Mouse (Mus musculus) heart, postnatal 36 days (tissue): ENCODE results near the gene Cyp8b1. TPM values are rescaled to one million over a fixed set of nuclear protein-coding genes. Genes with fewer than 3 reads are reported as not detected.

Experiments
- DNase-seq, 2 experiments: peaks; one replicate each; pipeline ENCODE4 v3.0.0; 2021 to 2022
- intact Hi-C: fragments of 180-260 bp; cut with DNase I; formaldehyde crosslinking; loops from one replicate; pipeline ENCODE4 v1.15.1; 2025
- total RNA-seq, 2 experiments: library from RNA; stranded (reverse); gene quantifications; 2 replicates each; pipeline ENCODE4 v1.2.3; 2021

Gene Cyp8b1
- total RNA-seq, 2 experiments from 2014 or later = not detected

DNA sequence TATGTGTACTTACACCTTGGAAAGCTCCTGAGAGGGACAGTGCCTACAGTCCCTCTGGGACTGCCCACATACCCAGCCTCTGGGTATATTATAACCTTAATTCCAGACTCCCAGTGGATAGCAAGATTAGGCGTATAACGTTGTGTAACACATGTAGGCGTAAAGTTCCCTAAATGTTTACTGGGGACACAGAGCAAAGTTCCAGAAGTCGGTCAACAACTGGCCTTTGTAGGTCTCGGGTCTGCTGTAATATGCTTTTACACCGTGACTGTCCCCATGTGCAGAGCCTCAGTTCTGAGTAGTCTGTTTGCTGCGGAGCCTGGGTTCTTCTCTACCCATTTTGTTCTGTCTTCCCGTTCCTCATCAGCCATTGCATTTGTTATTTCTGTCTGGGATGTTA, 7.3 kb upstream of the Cyp8b1 start:
- intact Hi-C loops = no loop called here
- no peak for DNase-seq

DNA sequence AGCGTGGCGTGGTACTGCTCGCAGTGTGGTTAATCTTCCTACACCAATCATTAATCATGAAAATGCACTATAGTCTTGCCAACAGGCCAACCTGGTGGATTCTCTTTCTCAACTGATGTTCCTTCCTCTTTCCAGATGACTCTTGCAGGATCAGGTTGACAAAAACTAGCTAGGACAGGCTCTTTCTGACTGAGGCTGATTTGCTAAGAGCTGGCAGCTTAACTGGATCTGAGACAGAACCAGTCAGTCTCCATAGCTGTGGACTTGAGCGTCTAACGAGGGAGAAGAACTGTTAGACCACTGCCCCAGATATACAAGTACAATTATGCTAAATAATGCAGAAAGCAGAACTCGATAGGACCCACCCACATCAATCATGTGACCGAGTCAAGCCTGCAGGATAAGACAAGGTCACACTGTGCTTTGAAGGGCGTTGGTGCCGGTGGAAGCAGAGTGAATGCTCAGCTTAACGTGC, 3.0 kb upstream of the Cyp8b1 start:
- intact Hi-C loops = no loop called here
- no peak for DNase-seq

DNA sequence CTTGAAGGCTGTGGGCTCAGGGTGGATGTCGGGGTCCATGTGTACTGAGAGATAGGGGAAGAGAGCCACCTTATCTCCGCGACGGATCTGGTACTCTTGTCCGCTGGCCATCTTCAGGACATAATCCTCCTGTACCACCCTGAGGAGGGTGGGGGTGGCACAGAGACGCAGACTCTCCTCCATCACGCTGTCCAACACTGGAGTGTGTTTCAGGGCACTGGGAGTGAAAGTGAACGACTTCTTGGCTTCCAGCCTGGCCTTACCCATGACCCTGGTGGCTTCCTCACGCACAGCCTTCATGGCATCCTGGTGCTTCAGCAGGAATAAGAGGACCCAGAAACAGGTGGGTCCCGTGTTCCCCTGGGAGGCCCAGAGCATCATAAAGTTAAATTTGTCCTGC, 1.0 kb downstream of the Cyp8b1 start:
- no peak for DNase-seq
- intact Hi-C loops = no loop called here

DNA sequence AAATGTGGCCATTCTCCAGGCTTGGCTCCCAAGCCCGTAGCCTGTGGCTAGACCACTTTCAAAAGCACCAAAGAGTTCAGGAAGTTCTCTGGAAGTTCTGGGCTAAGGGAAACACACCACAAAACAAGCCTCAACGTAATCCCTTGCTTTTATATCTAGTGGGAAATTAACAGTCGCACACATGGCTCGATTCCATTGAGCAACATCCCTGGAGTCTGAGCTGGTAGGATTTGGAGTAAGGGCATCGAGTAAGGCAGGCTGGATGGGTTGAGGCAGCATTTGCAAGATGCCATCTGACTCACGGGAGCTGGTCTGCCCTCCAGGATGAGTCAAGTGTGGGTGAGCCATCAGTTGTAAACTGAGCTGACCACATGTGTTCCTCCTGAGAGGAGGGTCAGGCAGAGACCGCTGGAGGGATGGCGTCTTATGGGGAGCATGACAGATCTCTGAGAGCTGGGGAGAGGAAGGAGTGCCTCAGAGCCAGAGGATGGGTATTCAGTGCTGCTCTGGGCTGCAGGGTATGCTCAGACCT, 1.8 kb downstream of the Cyp8b1 start:
- intact Hi-C loops = no loop called here
- no peak for DNase-seq

DNA sequence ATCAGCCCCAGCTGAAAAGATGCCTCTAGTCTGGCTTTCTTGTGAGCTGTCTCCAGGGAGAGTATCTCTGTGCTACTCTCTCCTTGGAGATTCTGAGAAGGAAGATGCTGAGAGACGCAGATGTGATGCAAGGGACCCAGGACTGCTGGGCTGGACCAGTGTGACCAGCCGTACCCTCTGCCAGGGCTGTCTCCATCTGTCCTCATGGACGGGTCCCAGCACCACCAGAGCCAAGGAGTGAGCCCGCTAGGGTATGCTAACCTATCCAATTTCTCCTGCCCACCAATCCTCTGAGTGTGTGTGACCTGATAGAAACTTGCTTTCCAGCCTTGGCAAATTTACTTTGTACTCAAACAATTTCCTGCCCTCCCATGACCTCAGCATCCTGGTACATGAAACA, 3.3 kb downstream of the Cyp8b1 start:
- DNase-seq = no peak
- intact Hi-C loops = no loop called here

DNA sequence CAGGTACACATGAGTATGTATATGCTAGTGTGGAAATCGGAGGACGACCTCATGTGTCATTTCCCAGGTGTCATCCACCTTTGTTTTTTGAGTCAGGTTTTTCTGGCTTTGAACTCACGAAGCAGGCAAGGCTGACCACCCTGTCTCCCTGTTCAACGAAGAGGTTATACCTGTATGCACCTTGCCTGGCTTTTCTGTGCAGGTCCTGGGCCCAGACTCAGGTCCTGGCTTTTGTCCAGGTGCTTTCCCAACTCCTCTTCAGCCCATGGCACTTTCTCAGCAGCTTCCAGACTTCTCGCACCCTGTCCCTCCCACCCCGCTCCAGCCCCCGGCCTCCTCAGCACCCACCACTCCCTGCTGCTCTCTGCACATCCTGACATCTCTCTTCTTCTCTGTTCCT, 4.9 kb downstream of the Cyp8b1 start:
- intact Hi-C loops = no loop called here
- DNase-seq = no peak

DNA sequence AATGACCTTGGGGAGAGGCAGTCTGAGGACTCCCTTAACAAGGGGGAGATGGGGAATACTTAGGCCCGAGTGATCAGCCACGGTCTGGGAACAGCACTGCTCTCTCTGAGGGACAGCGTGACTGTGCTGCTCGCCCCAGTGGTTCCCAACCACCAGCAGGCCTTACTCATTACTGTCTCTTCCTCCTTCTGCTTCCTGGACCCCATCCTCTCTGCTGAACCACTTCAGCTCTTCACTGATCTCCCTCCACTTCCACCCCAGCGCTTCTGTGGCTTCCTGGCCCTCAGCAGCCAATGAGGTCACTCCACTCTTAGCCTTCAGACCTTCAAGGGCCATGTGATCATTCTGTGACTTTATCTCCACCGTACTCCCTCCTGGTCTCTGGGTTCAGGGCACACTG, 6.5 kb downstream of the Cyp8b1 start:
- DNase-seq = no peak
- intact Hi-C loops = no loop called here

DNA sequence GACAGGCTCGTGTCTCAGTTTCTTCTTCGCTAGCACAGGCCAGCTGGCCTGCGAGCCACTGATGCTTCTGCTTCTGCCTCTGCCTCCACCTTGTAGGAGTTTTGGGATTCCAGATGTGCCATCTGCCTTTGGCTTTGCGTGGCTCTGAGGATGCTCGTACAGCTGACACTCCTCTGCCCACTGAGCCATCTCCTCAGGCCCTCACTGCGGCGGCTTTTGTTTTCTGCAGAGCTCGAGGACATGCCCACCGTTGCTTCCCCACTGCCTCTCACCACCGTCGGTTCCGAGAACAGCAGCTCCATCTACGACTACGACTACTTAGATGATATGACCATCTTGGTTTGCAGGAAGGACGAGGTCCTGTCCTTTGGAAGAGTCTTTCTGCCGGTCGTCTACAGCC, 7.8 kb downstream of the Cyp8b1 start:
- DNase-seq = no peak
- intact Hi-C loops = no loop called here

DNA sequence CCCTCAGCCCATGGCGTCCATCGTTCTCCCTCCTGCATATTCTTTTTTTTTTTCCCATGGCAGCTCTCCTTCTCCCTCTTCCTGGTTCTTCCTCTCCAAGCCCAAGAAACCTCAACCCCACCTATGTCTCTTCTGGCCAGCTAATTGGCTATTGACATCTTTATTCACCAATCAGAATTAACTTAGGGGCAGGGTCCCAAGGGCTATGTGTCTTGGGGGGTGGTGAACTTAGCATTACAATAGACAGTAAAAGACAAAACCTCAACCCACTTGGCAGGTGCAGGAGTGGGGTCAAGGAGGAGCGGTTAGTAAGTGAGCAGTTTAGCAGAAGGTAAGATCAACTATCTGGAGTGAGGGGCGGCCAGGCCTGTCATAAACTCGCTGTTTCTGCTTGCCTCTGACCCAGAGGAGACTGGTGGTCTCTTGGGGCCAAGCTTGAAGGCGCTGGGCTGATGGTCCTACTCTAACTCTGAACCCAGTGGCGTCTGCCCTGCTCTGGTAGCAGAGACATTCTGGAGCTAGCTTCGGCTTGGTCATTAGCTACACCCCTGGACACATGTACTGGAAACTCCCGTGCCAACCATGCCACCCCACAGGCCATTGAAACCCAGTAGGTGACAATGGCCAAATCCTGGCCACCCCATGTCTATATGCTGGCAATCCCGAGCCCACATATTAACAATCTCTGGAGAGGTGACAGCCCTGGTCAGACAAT, 8.6 kb downstream of the Cyp8b1 start:
- no peak for DNase-seq
- intact Hi-C loops = no loop called here

DNA sequence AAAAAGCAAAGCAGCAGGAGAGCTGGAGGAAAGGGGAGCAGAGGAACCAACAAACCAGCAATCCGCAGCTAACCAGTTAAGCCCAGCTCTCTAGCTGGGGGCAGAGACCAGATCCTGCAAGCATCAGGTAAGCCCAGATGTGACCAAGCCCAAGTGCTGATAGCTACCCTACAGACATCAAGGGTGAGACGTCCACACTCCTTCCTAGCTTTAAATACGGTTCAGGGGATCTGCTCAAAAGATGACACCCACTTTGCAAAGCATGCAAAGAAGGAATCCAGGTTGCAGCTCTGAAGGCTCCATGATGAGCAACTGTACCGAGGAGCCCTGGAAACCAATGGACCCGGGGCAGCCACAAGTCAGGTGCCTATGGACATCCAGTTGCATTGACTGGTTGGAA, 9.6 kb downstream of the Cyp8b1 start:
- DNase-seq = no peak

DNA sequence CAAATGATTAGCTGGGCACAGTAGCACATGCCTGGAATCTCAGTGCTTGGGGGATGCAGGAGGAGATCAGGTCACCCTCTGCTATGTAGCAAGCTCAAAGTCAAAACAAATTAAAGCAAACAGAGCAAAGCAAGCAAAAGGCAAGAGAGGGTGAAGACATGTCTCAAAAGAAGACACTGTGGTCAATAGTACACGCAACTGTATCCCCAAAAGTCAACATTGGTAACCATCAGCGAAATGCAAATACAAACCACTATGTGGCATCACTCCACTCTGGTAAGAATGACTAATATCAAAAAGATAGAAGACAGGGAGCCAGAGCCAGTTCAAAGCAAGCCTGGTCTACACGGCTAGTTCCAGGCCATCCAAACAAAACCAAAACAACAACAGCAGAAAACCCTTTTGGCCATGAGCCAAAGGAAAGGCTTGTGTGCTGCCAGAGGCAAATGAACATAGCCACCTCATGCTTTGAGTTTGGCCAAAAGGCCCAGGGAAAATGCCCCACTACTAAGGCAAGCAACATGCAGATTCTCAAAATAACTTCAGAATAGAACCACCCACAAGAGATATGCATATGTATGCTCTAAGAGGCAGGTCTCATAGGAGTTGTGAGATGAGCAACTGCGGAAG, 10.4 kb downstream of the Cyp8b1 start:
- DNase-seq = no peak
- intact Hi-C loops = no loop called here

More for the DNA sequence above, 9.6 kb downstream of the Cyp8b1 start:
- intact Hi-C loops = no loop called here

DNA sequence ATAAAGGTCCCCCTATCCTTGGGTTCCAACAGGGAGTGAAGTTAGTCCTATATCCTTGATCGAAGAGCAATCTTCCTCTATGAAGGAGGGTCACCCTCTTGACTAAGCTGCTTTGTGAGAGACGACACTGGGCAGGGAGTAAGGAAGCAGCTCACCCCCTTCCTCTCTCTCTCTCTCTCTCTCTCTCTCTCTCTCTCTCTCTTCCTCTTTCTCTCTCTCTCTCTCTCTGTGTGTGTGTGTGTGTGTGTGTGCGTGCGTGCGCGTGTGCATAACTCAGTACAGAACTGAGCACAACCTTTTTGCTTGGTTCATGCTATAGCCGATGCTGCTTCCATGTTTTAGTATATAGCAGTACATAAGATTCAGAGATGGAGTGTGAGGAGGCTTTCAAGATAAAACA, 11.2 kb downstream of the Cyp8b1 start:
- peak in 1 of 2 experiments; percentile 0 for DNase-seq
- intact Hi-C loops = no loop called here

DNA sequence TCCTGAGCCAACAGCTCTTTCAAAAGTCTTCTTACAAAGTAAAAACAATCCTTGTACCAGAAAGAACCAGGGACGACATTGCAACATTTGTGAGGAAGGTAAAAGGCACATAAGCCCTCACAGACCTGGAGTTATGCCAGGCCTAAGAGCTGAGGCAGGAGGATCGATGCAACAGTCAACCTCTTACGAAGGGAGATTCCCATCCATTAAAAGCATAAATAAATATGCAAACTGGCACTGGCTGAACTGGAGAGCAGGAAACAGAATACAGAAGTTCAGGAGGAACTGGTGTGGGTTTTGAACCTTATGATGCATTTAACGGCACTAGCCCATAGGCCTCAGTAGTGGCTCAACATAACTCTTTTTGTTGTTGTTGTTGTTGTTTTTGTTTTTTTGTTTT, 11.8 kb downstream of the Cyp8b1 start:
- peak in 1 of 2 experiments; percentile 11 for DNase-seq
- intact Hi-C loops = no loop called here

DNA sequence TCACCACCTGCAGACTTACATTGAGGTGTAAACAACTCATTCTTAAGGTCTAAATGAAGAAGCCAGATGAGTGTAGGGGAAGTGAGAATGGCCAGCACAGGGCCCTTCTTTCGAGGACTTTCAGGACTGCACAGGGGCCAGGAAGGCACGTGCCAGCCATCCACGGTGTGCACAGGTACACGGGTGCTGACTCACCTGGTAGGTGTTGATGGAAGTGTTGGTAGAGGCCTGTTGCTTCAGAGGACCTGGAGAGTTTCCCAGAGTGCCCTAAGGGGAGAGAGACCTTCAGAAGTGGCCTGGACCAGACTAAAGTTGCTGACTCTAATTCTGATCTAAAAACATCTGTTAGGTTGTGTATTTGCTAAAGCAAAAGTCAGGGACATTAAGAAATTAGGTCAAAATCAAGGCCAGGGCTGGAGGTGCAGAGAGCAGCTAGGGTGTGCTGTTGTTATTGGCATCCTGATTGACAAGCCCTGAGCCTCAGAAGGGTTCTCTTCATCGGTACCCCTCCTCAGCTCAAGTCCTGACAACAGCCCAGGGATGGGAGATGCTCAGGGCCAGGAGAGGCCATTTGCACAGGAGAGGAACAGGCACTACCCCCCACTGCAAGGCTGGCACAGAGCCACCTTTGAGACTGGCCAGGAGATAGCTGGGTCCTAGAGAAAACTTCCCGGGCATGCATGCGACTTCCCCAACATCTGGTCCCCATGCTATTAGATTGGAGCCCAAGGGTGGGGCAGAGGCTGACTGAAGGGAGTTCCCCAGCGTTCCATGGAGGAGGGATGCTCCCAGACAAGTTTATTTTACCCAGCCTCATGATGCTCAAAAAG, 12.4 kb downstream of the Cyp8b1 start:
- DNase-seq = peak; percentile 2 to 49

DNA sequence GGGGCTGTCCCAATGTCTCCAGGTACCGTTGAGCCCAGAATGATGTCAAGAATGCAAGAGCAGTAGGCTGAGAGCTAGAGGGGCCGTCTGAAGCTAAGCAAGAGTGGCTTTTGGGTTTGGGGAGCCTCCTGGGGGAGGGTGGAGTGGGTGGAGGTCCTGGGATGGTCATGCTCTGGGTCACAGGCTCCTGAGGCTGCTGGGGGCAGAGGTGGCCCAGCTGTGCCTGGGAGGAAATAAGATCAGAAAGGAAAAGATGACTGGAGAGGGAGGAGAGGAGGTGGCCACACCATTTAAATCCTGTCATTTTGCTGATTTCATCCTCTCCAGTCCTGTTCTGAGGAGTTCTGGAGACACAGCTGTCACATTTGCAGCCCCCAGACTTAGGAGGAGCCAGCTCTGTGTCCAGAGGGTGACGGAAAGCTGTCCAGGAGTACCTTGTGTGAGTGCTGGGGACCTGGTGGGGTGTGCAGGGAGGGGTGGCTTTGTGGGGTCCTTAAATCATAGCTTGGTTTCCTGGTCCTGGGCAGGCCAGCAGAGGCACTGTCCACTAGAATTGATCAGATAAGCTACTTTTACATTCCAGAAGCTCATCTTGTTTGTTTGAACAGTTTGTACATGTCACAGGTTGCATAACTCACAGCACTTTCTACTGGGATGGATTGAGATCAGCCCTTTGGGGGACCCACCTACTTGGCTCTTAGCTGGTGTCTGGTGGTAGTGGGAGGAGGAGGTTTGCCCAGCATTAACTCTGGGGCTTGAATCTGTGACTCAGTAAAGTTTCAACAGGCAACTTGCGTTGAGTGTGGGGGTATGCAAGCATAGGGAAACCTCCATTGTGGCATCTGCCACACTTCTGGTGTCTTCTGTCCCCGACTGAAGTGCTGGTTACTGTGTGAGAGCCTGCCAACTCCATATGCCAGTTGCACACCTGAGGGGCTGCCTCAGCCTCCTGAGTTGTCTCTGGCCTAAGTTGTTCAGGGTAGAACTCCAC, 14.1 kb downstream of the Cyp8b1 start:
- intact Hi-C loops = no loop called here
- peak in 1 of 2 experiments; percentile 2 for DNase-seq

More for the DNA sequence above, 12.4 kb downstream of the Cyp8b1 start:
- intact Hi-C loops = no loop called here

DNA sequence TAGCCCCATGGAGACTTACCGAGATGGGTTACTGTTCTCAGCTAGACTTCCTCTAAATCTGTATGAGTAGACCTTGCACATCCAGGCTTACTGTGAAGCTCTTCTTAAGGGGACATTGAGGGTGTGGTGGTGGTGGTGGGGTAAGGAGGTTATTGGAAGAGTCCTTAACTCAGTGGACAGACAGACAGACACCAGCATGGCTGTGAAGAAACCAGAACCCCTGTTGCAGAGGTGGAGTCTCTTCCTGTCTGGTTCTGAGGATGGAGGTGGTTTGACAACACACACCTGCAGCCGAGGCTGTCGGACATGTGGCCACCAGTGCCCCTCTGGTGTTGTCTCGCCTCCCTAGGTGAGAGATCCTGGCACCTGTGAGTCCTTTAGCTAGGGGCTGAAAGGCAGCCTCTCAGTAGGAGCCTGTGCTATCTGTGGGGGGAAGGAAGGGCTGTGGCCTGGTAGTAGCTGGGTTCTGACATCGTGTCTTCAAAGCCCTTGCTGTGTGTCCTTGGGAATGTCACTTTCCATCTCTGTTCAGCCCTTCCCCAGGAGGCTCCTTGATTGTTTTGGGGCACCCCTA, 15.7 kb downstream of the Cyp8b1 start:
- no peak for DNase-seq

DNA sequence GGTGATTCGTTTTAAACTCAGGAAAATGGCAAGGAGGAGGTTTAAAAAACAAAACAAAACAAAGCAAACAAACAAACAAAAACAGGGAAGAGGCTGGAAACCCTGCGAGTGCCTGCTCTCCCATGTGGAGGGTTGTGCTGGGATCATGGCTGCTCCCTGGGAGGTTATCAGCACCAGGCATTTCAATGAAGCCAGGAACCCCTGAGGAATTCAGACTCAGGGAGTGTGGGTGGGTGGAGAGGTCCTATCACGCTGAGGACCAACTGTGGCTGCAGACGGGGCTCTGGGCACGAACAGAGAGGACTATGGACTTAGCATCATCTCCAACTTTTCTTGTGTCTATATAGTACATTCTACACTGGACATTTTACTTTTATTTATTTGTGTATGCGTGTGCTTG, 16.8 kb downstream of the Cyp8b1 start:
- intact Hi-C loops = no loop called here
- DNase-seq = no peak

More for the DNA sequence above, 15.7 kb downstream of the Cyp8b1 start:
- intact Hi-C loops = no loop called here

DNA sequence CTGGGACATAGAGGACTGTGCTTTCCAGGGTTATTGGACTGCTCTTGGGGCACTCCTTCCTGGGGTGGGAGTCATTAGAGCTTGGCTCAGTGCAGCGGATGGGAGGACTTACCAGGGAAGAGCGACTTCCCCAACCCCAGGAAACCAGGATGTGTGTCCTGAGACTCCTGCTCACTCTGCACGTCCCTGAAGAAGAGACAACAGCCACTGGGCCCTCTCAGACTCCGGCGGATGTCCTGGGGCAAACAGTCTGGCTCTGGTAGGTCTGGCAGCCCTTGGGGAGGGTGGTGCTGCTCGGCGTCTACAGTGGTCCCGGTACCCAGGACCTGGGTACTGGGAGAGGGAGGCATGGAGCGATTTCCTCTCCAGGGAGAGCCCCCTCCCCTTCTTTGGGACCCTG, 17.9 kb downstream of the Cyp8b1 start, which contains the start of gene Ackr2:
TSS of gene Ackr2 (plus strand) at position 111 of the 400 bp plus-strand sequence.
- intact Hi-C loops = no loop called here
- no peak for DNase-seq

DNA sequence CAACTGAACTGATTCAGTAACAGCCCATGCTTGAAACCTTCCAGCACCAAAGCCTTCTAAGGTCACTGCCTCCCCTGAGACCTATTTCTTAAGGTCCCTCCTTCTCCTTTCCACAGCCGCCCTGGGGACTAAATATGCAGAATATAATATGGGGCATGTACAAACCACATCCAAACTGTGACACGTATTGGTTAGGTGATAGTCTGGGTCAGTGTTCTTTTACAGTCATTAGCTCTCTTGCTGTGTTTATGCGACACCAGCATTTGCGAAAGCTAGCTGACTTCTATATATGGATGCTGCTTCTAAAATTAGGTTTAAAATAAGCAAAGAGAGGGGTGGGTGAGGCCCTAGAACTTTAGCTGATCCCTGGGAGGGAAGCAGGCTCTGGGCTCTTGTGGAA, 19.3 kb downstream of the Cyp8b1 start:
- intact Hi-C loops = no loop called here
- DNase-seq = peak in 1 of 2 experiments; percentile 1
